Mouse (Mus musculus) cerebellum, adult 8-10 months (tissue): ENCODE results near the gene Emp3.
A peak's percentile ranks its signal among the peaks of the same experiment; 100 is the strongest.
"Not testable (repeated sequence)": the region's sequence is repeated elsewhere in the genome, so short reads cannot be mapped to it uniquely, and the experiment has no call there.

Experiments
- DNase-seq: peaks from one replicate; pipeline ENCODE4 v3.0.0; 2022

The Emp3 gene

DNA sequence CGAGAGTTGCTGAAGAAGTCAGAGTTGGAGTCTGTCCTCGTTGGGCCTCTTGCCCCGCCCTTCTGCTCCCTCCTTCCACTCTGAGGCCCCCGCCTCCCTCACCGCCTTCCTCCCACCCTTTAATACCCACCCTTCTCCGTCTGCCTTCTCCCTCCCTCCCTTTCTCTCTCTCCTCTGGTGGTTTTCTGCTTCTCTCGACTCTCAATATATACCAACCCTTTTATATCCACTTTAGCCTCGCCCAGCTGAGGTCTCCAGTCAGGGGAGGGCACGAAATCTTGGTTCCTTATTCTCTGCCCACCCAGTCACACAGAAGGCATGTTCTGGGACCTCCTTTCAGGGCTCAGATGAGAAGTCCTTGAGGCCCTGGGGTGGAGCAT is at the start of gene Emp3:
Gene Emp3, minus strand, starts transcription at position 163 of the 380 bp plus-strand sequence.
- no peak for DNase-seq

GRCm38 (mm10) chr7:45956611-45957010 is 35.4 kb upstream of the Emp3 start:
- no peak for DNase-seq

DNA sequence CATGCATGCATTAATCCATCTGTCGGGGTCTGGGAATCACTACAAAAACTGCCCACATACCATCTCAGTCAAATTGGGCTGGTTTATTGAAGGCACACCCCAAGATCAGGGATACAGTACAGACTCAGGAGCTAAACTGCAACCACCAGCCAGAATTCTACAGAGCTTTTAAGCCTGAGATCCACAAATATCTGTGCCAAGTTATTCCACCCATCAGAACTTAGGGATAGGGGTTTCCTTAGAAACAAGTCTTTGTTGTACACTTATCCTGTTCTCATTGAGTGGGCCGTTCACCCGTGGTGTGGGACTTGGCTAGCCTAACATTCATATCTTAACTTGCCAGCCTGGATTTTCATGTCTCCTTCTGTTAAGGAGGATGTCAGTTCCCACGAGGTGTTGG is 27.9 kb upstream of the Emp3 start:
- no peak for DNase-seq

GRCm38 (mm10) chr7:45943280-45943679 is 22.1 kb upstream of the Emp3 start:
- not testable (repeated sequence) for DNase-seq

GRCm38 (mm10) chr7:45941986-45942385 is 20.8 kb upstream of the Emp3 start:
- no peak for DNase-seq

DNA sequence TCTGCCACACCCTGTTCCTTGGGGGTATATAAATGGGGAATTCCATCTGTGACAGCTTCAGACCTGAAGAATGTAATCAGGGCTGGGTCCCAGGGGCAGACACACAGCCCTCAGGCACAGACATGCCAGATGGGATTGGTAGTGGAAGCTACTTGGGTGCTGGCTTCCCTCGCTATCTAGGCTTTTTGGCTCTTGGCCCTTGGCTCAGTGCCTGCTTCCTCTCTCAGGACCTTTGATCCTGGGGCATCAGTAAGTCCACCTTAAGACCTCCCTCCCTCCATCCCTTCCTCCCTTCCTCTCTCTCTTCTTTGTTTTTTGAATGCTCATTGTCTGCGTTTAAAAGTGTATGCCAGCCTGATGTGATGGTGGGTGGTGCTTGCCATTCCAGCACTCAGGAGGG is 18.6 kb upstream of the Emp3 start:
- DNase-seq = no peak

GRCm38 (mm10) chr7:45935114-45935513 is 13.9 kb upstream of the Emp3 start:
- peak; percentile 50 for DNase-seq

DNA sequence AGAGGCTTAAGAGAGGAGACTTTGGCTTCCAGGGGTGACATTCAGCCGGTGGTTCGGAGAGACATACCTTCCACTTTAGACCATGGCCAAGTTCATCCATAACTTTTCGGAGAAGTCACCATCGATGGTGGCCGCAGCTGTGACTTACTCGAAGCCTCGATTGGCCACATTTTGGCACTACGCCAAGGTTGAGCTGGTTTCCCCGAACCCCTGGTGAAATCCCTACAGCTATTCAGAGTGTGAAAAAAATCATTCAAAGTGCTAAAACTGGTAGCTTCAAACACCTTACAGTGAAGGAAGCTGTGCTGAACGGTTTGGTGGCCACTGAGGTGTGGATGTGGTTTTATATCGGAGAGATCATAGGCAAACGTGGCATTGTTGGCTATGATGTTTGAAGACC is 12.6 kb upstream of the Emp3 start:
- not testable (repeated sequence) for DNase-seq

GRCm38 (mm10) chr7:45929688-45930087 is 8.5 kb upstream of the Emp3 start:
- no peak for DNase-seq

DNA sequence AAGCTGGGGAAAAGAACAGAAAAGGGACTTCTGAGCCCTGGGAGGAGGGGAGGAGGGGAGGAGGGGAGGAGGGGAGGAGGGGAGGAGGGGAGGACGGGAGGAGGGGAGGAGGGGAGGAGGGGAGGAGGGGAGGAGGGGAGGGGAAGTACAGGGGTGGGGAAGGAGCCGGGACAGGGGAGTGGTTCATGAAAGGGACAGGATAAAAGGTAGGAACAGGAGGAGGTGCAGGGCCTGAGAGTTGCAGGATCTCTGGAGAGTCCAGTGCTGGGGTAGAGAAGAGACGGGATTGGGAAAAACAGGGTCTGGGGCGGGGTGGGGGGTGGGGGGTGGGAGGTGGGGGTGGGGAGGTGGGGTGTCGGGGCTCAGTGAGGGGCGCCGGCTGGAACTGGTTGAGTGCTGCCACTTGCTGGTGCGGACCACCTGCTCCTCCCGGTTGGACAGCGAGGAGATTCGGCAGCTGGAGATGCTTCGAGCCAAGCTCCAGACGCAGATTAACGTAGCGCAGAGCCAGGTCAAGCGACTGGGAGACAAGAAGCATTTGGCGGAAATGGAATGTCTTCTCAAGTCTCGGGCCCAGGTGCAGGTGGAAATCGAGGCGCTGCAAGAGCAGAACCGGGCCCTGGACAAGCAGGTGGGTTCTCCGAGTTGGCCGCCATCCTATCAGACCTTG is 7.6 kb upstream of the Emp3 start:
- DNase-seq = no peak

DNA sequence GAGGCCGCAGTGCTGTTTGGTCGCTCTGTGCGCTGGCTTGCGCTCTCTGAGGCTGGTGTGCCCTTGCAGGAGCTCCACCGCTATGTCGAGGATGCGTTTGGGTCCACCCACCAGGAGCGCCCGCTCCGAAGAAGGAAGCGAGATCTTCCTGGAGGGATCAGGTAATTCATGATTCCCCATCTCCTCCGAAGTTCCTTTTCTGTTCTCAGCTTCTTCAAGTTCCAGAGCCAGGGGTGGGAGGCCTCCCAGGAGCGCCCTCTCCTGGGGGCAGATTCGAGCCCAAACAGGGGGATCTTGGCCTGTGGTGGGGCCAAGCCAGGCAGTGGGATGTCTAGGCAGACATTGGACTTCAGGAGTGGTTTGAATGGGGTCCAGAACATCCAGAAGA is 3.2 kb upstream of the Emp3 start:
- DNase-seq = no peak

GRCm38 (mm10) chr7:45923762-45924428 is 2.7 kb upstream of the Emp3 start, which contains the start of gene Ccdc114:
Gene Ccdc114, plus strand, starts transcription at chr7:45924072.
- DNase-seq = no peak

GRCm38 (mm10) chr7:45922928-45923761 is 1.9 kb upstream of the Emp3 start:
- DNase-seq = peak; percentile 78

- no peak for DNase-seq
Observed at GRCm38 (mm10) chr7:45921950-45922600, 871 bp upstream of the Emp3 start.

GRCm38 (mm10) chr7:45920583-45921241 is 492 bp downstream of the Emp3 start:
- DNase-seq = no peak

GRCm38 (mm10) chr7:45919761-45920160 is 1.4 kb downstream of the Emp3 start:
- DNase-seq = no peak

GRCm38 (mm10) chr7:45919083-45919671 is 2.0 kb downstream of the Emp3 start:
- DNase-seq = no peak

DNA sequence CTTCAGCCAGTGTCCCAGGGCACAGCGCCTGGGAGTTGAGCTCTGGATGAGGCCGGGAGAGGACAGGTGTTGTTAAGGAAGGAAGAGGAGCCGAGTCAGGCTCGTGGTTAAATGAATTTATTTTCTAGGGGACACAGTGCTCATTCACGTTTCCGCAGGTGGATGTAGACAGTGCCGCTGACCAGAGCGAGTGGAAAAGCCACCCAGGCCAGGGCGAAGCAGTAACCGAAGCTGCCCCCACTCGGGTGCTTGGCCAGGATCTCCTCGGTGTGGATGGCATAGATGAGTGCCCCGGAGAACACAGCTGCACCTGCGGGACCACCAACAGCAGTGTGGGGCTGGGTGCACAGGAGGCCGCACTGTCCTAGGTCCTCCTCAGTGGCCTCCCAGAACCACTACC is 3.3 kb downstream of the Emp3 start:
- no peak for DNase-seq

DNA sequence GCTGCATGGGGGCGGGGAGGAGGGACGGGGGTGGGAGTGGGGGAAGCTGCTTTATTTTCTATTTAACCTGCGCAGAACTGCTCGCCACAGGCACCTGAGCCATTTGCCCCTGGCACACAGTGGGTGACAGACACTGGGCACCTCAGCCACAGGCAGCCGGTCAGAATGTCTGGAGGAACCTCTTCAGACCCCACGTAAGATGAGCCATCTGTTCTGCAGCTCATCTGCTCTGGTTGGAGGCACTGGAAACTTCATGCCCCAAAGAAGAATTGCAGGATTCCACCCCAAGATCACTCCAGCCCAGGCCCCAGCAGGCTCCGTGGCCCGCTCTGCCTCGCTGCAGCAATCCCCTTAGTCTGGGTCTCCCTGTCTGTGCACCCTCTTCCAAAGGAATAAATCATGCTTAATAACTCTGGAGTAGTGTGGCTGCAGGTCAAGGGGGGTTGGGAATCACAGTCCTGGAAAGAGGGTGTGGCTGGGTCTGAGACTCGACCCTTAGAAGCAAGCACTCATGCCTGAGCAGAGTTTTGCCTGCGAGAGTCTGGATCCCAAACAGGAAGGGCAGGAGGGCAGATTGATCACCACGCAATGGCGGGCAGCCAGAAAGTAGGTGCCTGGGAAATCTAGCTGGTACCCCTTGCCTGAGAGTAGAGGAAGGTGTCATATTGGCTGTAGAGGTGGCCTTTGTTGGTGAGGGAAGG is 4.0 kb downstream of the Emp3 start:
- DNase-seq = no peak

DNA sequence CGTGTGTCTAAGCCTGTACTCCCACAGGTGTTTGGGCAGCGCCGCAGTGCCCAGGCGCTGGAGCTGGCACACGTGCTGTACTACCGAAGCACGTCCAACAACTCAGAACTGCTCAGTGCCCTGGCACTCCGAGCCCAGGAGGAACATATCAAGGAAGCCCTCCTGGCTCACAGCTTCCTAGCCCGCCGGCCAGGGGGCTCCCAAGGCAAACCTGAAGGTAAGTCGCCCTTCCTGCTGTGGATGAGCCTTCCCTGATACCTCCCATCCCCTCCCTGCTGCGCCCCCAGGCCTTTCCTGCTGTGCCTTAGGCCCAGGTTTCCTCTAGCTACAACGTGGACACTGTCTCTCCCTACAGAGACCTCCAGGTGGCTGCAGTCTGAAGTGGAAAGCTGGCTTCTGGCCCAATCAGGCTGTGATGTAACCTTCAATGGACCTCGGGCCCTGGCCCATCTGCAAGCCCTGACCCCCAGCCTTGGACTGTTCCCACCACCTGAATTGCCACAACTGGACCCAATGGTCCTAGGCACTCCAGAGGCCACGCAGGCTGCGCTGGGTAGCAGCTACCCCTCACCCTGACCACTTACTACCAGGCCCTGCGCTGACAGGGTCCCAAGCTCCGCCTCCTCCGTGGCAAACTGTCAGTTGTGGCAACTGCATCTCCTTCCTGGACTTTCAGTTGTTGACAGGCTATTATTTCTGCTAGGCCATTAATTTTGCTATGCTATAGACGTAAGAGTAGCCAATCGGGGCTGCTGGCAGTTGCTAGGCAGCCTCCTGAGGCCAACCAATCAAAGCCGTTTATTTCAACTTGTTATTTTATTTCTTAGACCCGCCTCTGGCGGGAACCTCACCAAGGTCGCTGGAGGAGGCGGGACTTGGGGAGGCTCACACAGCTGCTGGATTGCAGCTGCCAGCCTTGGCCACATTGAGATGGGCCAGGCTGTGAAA is 4.9 kb downstream of the Emp3 start:
- no peak for DNase-seq
